Mouse (Mus musculus) kidney, postnatal 25 days (tissue): ENCODE data around the gene 5730596B20Rik.

Experiments
- DNase-seq, 2 experiments: peaks; one replicate each; pipeline ENCODE4 v3.0.0; 2021; ENCODE audit warnings: mixed read lengths in 2 of 2

Gene 5730596B20Rik

DNA sequence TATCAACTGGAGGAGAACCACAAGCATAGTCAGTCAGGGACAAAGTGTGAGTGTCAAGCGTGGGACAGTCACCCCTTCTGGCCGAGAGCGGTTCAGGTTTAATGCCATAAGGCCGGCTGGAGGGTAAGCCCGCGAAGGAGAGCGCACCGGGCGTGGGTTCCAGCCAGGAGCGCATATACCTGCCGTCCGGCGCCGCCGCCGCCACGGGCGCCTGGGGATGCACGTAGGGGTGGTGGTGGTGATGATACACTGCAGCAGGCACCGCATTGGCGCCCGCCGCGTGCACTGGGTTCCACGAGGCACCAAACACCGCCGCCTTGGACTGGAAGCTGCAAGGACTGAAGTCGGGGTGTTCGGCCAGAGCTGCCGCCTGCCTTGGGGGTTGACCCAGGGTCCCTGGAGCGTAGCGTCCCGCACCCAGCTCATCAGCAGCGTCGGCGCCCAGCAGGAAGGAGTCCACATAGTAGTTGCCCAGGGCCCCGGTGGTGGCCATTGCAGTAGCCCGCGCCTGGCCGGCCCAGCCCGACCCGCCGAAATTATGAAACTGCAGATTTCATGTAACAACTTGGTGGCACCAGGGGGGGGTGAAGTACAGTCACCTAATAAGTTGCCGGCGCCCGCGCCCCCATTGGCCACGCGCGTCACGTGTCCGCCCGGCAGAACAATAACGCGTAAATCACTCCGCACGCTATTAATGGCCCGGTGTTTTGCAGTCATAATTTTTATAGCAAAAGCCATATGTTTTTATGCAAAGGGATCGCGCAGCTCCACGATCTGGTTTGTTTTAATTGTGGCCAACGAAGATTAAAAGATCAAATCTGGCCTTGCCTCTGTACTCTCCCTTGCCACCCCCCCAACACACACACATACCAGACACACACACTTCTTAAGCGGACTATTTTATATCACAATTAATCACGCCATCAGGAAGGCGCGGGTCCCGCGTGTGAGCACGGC is 48.6 kb downstream of the 5730596B20Rik start:
- peak; percentile 95 to 97 for DNase-seq

DNA sequence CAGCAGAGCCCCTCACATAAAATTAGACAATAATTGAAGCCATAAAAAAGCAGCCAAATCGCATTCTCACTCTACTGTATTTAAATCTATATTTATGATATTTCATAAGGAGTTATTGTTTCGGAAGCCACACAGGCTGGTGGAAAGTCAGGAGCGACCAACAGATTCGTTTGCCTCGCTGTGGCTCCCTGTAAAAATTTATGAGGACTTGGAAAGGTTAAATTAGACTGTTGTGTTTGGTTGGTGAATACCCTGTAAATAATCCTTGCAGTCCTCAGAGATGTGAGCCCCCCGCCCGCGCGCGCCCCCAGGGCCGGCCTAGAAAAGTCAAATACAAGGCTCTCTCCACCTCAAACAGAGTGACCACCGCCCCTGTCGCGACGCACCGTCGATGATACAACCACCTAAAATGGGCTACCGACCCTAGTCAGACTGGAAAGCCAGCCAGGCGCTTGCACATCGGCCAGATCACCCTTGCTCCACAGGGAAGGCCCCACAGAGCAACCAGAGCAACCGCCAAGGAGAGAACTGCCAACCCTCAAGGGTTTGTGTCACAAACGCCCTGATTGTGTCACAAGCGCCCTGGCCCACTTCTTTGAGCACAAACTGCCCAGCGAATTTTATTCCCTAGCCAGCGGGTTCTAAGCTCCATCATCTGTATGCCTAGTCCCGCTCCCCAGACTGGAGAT is 49.4 kb downstream of the 5730596B20Rik start:
- peak; percentile 41 to 80 for DNase-seq

DNA sequence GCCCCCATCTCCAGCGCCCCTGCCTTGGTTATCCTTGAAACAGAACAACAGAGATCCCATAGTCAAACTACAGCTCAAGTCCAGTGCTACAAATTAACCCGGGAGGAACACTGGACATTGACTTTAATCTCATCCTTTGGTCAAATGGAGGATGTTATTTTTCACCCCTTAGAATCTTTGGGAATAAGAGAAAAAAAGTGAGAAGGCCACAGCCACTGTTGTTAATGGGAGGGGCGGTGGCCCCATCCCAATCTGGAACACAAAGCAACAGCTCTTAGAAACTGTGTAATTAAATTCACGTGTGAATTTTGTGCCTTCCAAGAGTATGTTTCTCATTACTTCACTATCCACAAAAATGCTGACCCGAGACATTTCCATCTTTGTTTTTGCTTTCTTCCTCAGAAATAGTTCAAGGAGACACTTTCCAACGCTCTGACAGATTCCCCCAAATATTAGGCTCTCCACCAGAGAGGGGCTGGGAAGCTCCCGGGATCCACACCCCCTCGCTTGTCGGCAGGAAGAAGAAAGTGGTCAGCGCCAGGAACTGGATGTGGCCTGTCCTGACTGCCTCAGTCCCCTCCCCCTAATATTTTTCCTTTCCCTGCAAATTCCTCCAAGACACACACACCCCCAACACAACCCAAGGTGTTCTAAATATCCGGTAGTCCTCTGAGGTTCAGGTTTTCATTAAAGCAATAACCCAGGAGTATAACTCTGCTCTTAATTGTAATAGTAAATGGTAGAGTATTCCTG is 50.3 kb downstream of the 5730596B20Rik start:
- DNase-seq: peak; percentile 58 to 82

DNA sequence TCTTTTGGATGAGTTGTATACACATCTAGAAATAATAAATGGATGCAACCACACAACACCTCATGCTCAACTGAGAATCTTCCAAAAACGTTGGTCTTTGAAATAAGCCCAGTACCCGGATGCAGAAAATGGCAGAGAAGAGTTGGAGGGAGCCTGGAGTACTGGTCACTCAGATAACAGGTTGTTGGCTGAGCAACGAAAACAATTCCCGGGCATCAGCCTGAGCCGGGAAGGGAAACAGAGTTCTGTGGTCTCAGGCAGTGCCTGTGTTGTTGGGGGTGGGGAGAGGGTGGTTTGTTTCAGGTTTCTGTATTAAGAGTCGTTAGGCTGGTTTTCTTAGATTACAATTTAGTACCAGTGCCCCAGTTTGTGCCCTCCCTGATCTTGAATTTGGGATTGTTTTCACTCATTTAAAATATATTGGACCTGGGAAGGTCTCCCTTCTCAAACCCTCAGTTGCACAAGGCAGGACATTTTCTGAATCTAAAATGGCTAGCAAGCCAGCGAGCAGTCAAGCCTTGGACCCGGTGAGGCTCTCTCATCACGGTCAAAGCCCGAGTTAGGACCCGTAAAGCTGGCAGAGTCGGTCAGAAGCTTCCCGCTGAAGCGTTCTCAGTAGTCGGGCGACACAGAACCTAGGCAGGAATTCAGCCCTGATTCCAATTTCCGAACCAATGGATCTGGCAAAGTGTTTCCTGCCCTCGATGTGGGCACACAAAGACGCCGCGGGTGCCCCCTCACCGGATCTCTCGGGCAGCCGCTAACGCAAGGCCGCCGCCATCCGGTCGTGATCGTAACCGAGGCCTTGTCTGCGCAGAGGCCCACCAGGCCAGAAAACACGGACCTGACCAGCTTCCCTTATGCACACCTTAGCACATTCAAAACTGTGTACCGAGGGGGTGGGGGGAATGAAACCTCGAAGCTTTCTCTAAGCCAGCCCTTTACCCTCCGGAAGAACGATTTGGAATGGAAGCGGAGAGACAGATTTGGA is 51.5 kb downstream of the 5730596B20Rik start:
- DNase-seq: peak; percentile 73 to 82

DNA sequence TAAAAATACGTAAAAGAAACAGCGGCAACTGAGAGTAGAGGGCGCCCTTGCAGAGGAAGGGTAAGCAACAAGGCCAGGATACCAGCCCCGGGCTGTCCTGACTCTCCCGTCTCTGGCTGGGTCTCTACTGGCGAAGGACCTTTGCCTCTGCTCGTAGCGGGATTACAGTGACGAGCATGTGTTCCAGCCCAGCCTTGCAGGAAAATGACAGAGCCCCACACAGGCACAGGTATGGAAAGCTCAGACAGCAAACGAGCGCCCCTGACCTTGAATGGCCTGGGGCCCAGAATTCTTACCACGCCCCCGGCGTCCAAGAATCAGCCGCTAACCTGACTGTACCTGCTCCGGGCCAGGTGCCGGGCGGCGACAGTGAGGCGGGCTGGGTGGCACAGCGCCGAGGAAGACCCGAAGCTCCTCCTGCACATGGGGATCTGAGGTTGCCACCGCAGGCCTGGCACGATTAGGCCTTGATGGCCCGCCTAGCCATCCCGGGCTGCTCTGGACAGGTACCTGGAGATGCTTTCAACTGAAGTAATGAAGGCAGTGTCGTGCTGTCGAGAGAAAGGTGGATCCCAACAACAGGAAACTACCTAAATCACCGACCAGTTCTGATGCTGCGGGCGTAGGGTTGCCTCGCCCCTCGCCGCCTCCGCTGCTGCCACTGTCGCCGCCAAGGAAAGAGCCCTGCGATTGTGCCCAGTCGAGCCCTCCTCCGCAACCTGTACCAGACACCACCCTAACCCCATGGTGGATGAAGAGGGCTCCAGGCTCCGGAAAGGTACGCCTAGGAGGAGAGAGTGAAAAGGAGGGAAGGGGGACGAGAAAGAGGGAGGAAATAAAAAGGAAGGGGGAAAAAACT is 52.5 kb downstream of the 5730596B20Rik start:
- peak; percentile 82 to 93 for DNase-seq
